Mouse (Mus musculus) CD4-positive, CD25-positive, alpha-beta regulatory T cell (primary cell): ENCODE results near the gene Ncapg. TPM values are rescaled to one million over a fixed set of nuclear protein-coding genes. Genes with fewer than 3 reads are reported as not detected.

Experiments
- polyA plus RNA-seq: library from polyadenylated mRNA; unstranded; fragments of 100-300 nt; shearing (Covaris generic); gene quantifications from one replicate; pipeline ENCODE4 v1.2.1, GENCODE M21; 2017

The Ncapg gene
- 3.4 TPM for polyA plus RNA-seq

GRCm38 (mm10) chr5:45669598-45670279 lies at the start of gene Ncapg:
TSS of gene Ncapg (plus strand) at chr5:45669919.

GRCm38 (mm10) chr5:45638806-45639714 lies 30.7 kb upstream of the Ncapg start, which contains the start of gene Fam184b:
TSS of gene Fam184b (minus strand) at chr5:45639614.

Other genes starting within 250 kb of the Ncapg start
- gene Qdpr, start 219.7 kb upstream of the Ncapg start, polyA plus RNA-seq, result 100 TPM
- gene Clrn2, start 216.2 kb upstream of the Ncapg start, polyA plus RNA-seq, result not detected
- gene Lap3, start 176.5 kb upstream of the Ncapg start, polyA plus RNA-seq, result 30.7 TPM
- gene Med28, start 149.7 kb upstream of the Ncapg start, polyA plus RNA-seq, result 259 TPM
- 0.06 TPM for gene Fam184b, start 30.3 kb upstream of the Ncapg start, polyA plus RNA-seq
- gene Lcorl, start 187.7 kb downstream of the Ncapg start, polyA plus RNA-seq, result 16.6 TPM